Mouse (Mus musculus): ENCODE data around the gene Sept7. TPM values are rescaled to one million over a fixed set of nuclear protein-coding genes. Genes with fewer than 3 reads are reported as not detected.
"Not testable (repeated sequence)": the region's sequence is repeated elsewhere in the genome, so short reads cannot be mapped to it uniquely, and the experiment has no call there.

Sept7 gene
- polyA plus RNA-seq, 1 experiment from 2014 or later: 278 TPM

DNA sequence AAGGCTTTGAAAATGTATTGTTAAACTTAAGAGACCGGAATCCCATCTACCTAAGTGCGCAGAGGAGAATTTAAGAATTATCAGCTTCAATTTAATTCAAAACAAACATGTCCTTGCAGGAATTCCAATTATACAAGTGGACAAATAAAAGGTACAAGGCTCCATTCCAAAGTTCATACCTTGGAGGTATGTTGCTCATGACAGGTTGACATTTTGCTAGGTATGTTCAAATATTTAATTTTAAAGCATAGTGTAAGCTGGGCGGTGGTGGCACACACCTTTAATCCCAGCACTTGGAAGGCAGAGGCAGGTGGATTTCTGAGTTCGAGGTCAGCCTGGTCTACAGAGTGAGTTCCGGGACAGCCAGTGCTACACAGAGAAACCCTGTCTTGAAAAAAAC, 10.5 kb upstream of the Sept7 start:
- not testable (repeated sequence) for H3K4me2 ChIP-seq (replicated peaks); H3K4me1 ChIP-seq; H3K27me3 ChIP-seq; H3K4me3 ChIP-seq; H3K36me3 ChIP-seq; ATAC-seq (ENCODE audit: low FRiP score); H3K27ac ChIP-seq; H3K9me3 ChIP-seq (replicated peaks); H3K9ac ChIP-seq
- WGBS: 85% methylated on average over 5 of the region's 5 CpGs

DNA sequence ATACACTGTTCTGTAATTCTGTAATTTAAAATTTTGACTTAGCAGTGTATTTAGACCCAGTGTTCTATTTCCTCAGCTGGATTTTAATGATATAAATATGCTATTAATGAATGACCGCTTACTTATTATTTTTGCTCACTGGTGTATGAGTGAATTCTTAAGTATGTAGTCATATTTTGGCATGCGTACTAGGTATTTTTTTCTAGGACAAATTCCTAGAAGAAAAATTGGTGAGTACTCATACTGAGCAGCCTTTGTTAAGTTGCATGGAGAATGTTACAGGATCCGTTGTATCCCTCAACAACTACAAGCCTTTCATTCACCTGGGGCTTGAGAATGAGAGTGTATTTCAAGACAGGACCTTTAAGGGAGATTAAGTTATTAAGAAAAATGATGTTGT, 10.0 kb upstream of the Sept7 start:
- no peaks in the 10 kb centered on the region for H3K27me3 ChIP-seq
- ATAC-seq (ENCODE audit: low FRiP score): no peak
- H3K27ac ChIP-seq: no peak overlapping the region

DNA sequence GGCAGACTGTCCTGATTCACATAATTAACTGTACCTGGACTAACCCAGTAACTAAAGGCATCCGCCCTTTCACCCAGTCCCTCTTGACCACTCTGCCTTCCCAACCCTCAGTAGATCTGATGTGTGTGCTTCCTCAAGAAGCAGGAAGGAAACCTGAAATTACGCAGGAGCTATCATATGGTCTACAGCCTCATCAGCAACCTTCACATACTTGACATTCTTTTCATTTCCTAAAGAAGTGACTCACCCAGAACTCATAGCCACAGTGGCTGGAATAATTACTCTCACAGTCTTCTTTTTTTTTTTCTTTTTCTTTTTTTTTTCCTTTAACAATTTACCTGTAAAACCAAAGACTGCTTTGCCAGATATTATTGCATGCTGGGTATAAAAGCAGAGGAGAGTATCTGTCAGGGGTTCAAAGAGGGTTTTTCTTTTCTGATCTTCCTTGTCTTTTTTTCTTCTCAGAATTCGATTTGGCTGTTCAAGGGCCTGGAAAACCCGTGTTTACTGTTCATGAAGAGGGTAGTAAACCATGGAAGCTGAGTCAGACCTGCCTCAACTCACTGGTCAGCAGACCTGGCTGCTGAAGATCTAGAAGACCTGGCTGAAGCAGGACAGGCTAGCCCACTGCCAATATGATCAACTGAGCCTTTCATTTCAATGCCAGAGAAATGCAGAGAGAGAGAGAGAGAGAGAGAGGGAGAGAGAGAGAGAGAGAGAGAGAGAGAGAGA, 8.1 kb upstream of the Sept7 start:
- WGBS: 76% methylated on average over 4 of the region's 4 CpGs
- no peak overlapping the region for H3K4me3 ChIP-seq
- no peaks in the 10 kb centered on the region for H3K4me1 ChIP-seq
- H3K9me3 ChIP-seq (replicated peaks): no peaks in the 10 kb centered on the region
- H3K4me2 ChIP-seq (replicated peaks): no peak overlapping the region
- H3K9ac ChIP-seq: no peak overlapping the region
- no peak overlapping the region for H3K27ac ChIP-seq
- no peak for ATAC-seq (ENCODE audit: low FRiP score)
- H3K27me3 ChIP-seq: no peaks in the 10 kb centered on the region
- no peaks in the 10 kb centered on the region for H3K36me3 ChIP-seq

More for the DNA sequence above, 10.0 kb upstream of the Sept7 start:
- Histone ChIP-seq H3K4me3 (no peak overlapping the region), H3K4me2 (replicated peaks) (no peak overlapping the region), H3K36me3 (no peaks in the 10 kb centered on the region), H3K4me1 (no peaks in the 10 kb centered on the region), H3K9me3 (replicated peaks) (no peaks in the 10 kb centered on the region), H3K9ac (no peak overlapping the region)
- 92% methylated on average over 3 of the region's 3 CpGs for WGBS

DNA sequence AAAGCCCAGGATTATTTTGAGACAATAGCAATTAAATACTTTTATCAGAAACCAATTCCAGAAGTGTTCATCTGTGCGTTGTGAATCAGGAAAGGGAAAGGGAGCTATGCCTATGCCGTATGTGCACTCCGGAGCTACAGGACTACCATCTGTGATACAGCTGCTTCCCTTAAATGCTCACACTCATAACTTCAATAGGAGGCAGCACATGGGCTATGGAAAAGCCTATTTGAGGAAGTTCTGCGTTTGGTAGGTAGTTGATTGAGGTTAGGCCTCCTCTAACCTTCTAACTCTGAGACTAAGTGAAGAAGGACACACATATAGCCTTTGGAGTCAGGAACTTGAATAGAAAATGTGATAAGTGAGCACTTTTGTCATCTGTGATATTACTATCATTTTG, 7.1 kb upstream of the Sept7 start:
- H3K9ac ChIP-seq: no peak overlapping the region
- 81% methylated on average over 4 of the region's 4 CpGs for WGBS

DNA sequence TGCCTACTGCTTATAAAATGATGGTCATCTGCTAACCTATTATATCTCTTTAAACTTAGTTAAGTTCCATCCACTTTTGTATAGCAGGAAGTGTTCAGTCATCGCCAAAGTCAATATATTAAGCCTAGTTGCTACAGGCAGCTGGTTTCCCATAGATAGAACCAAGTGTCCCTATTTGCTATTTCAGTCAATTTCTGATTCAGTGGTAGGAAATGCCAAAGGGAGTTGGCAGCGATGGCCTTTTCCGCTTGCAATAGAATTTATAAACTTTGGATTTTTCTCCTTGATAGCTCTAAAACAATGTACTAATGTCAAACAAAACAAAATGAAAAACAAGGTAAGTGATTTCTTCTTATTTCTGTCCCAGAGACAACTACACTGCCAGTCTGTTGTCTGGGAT, 5.7 kb upstream of the Sept7 start:
- 95% methylated on average over 3 of the region's 3 CpGs for WGBS
- Histone ChIP-seq H3K9me3 (replicated peaks) (no peaks in the 10 kb centered on the region), H3K4me3 (no peak overlapping the region), H3K4me1 (no peaks in the 10 kb centered on the region), H3K27ac (no peak overlapping the region), H3K4me2 (replicated peaks) (no peak overlapping the region), H3K9ac (no peak overlapping the region), H3K36me3 (no peaks in the 10 kb centered on the region), H3K27me3 (no peaks in the 10 kb centered on the region)
- ATAC-seq (ENCODE audit: low FRiP score): no peak

More for the DNA sequence above, 7.1 kb upstream of the Sept7 start:
- Histone ChIP-seq H3K9me3 (replicated peaks) (no peaks in the 10 kb centered on the region), H3K4me1 (no peaks in the 10 kb centered on the region), H3K4me3 (no peak overlapping the region), H3K4me2 (replicated peaks) (no peak overlapping the region), H3K36me3 (no peaks in the 10 kb centered on the region), H3K27me3 (no peaks in the 10 kb centered on the region), H3K27ac (no peak overlapping the region)
- no peak for ATAC-seq (ENCODE audit: low FRiP score)

- Histone ChIP-seq H3K36me3 (no peaks in the 10 kb centered on the region), H3K9ac (peak overlapping the region; percentile 99), H3K9me3 (replicated peaks) (no peaks in the 10 kb centered on the region), H3K27me3 (no peaks in the 10 kb centered on the region), H3K4me2 (replicated peaks) (peak overlapping the region; percentile 70), H3K4me3 (peak overlapping the region; percentile 97), H3K27ac (peak overlapping the region; percentile 98), H3K4me1 (peaks cover 14% of the 10 kb centered on the region)
- 12% methylated on average over 6 of the region's 6 CpGs for WGBS
- ATAC-seq (ENCODE audit: low FRiP score): no peak
These were observed 1.1 kb upstream of the Sept7 start for GRCm38 (mm10) chr9:25251174-25251573.

GRCm38 (mm10) chr9:25251611-25252282, 492 bp upstream of the Sept7 start:
- peak overlapping the region; percentile 97 for H3K4me3 ChIP-seq
- H3K27ac ChIP-seq: peak overlapping the region; percentile 98
- H3K9ac ChIP-seq: peak overlapping the region; percentile 99
- H3K4me1 ChIP-seq: peaks cover 14% of the 10 kb centered on the region
- peak overlapping the region; percentile 70 for H3K4me2 ChIP-seq (replicated peaks)
- no peaks in the 10 kb centered on the region for H3K27me3 ChIP-seq
- peak; percentile 90 for ATAC-seq (ENCODE audit: low FRiP score)
- under 1% methylated on average over 41 of the region's 41 CpGs for WGBS
- no peaks in the 10 kb centered on the region for H3K36me3 ChIP-seq
- H3K9me3 ChIP-seq (replicated peaks): no peaks in the 10 kb centered on the region

GRCm38 (mm10) chr9:25252759-25253477, 679 bp downstream of the Sept7 start:
- under 1% methylated on average over 45 of the region's 78 CpGs for WGBS
- Histone ChIP-seq H3K9ac (peak overlapping the region; percentile 99), H3K9me3 (replicated peaks) (no peaks in the 10 kb centered on the region), H3K36me3 (no peaks in the 10 kb centered on the region), H3K4me1 (peaks cover 14% of the 10 kb centered on the region), H3K27me3 (no peaks in the 10 kb centered on the region), H3K4me2 (replicated peaks) (peak overlapping the region; percentile 70), H3K4me3 (peak overlapping the region; percentile 97), H3K27ac (peak overlapping the region; percentile 98)
- ATAC-seq (ENCODE audit: low FRiP score): peak; percentile 66

- Histone ChIP-seq H3K9ac (peak overlapping the region; percentile 99), H3K27ac (peak overlapping the region; percentile 98), H3K4me2 (replicated peaks) (peak overlapping the region; percentile 70), H3K4me3 (peak overlapping the region; percentile 97), H3K27me3 (no peaks in the 10 kb centered on the region), H3K36me3 (no peaks in the 10 kb centered on the region), H3K9me3 (replicated peaks) (no peaks in the 10 kb centered on the region), H3K4me1 (peaks cover 14% of the 10 kb centered on the region)
- 7% methylated on average over 3 of the region's 3 CpGs for WGBS
- ATAC-seq (ENCODE audit: low FRiP score): no peak
These were observed 1.2 kb downstream of the Sept7 start for GRCm38 (mm10) chr9:25253478-25253824.

- no peaks in the 10 kb centered on the region for H3K27me3 ChIP-seq
- H3K9ac ChIP-seq: no peak overlapping the region
- no peak overlapping the region for H3K4me2 ChIP-seq (replicated peaks)
- no peak for ATAC-seq (ENCODE audit: low FRiP score)
- H3K4me3 ChIP-seq: no peak overlapping the region
- WGBS: 91% methylated on average over 3 of the region's 3 CpGs
- no peaks in the 10 kb centered on the region for H3K9me3 ChIP-seq (replicated peaks)
- H3K4me1 ChIP-seq: no peaks in the 10 kb centered on the region
- no peak overlapping the region for H3K27ac ChIP-seq
- peaks cover 2% of the 10 kb centered on the region; the same call in 1 of the 2 replicates for H3K36me3 ChIP-seq
These were observed 8.2 kb downstream of the Sept7 start for GRCm38 (mm10) chr9:25260411-25260810.

DNA sequence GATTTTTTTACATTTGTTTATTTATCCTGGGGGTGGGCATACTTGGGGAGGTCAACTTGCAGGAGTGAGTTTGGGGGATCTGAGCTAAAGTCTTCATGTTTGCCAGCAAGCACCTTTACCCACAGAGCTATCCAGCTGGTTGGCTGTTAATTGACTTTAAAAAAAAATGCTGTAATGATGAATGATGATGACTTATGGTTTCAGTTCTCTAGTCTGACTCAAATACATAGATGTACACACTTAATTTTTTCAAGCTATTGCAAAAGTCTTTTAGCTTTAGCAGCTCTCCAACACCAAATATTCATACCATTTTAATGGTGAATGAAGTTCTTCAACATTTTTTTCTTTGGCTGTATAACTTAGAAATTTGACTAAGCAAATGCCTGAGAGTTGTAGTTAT, 8.7 kb downstream of the Sept7 start:
- peaks cover 6% of the 10 kb centered on the region for H3K36me3 ChIP-seq
- no peak for ATAC-seq (ENCODE audit: low FRiP score)
- H3K27ac ChIP-seq: no peak overlapping the region
- no peaks in the 10 kb centered on the region for H3K27me3 ChIP-seq
- H3K4me2 ChIP-seq (replicated peaks): no peak overlapping the region
- H3K4me1 ChIP-seq: no peaks in the 10 kb centered on the region
- no peak overlapping the region for H3K9ac ChIP-seq
- no peaks in the 10 kb centered on the region for H3K9me3 ChIP-seq (replicated peaks)
- H3K4me3 ChIP-seq: no peak overlapping the region

DNA sequence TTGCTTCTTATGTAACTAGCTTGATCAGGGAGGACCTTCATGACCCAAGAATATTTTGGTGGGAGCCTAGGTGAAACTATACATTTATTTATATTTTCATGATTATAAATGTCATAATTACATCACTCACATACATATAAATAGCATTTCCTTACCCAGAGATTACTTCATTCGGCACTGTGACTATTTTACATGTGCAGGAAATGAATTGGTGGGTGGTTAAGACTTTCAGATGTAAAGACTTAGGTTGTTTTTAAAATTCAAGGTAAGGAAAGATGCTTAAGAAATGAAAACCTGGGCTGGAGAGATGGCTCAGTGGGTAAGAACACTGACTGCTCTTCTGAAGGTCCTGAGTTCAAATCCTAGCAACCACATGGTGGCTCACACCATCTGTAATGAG, 9.8 kb downstream of the Sept7 start:
- no peak overlapping the region for H3K9ac ChIP-seq
- H3K4me3 ChIP-seq: no peak overlapping the region
- H3K4me2 ChIP-seq (replicated peaks): no peak overlapping the region
- no peak for ATAC-seq (ENCODE audit: low FRiP score)
- H3K36me3 ChIP-seq: peaks cover 10% of the 10 kb centered on the region
- H3K4me1 ChIP-seq: no peaks in the 10 kb centered on the region
- H3K9me3 ChIP-seq (replicated peaks): no peaks in the 10 kb centered on the region
- WGBS: 87% methylated on average over 1 of the region's 1 CpGs
- no peak overlapping the region for H3K27ac ChIP-seq
- no peaks in the 10 kb centered on the region for H3K27me3 ChIP-seq
